Comparison of ENCODE assay signal across 9 mouse cellular contexts in the genomic region with DNA sequence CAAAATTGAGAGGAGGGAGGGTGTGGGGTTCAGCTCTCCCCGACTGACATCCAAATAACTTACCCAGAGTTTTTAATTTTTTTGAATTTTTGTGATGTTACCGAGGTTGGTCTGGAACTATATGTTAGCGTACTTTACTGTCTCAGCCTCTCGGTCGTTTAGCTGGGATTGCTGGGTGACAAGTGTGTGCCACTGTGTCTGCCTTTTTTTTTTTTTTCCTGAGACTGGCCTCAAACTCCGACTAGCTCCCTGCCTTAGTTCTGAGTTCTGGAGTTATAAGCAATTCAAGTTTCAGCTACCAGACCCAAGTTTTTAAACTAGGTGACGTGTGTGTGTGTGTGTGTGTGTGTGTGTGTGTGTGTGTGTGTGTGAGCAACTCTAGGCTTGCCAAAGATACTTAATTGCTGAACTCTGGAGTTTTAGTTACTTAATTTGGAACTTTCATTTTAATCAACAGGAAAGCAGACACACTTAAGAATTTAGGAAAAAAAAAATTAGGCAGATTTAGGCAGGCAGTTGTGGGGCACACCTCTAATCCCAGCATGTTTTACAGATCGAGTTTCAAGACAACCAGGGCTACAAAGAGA. TPM values are rescaled to one million over a fixed set of nuclear protein-coding genes. Genes with fewer than 3 reads are reported as not detected.
DNase-seq lines count a peak whose midpoint lies in the region; ATAC-seq lines count a peak whose summit lies in the region.
"Had no signal": no experiment of that assay in that cellular context is flagged by ENCODE, and none has a peak within 500 bp of the region (broad histone marks: within the 10 kb centered on the region; RNA-seq: fewer than 3 reads in every experiment).

No protein-coding gene starts in this region.

- DNase-seq in embryo, embryonic 10.5 days (ENCODE audit: low spot score), result peak; percentile 4
- DNase-seq in embryo, embryonic 9.5 days (ENCODE audit: extremely low spot score), result no peak
- DNase-seq in A20 (ENCODE audit: low read depth, low spot score), result peak; percentile 46
- no peak for DNase-seq in forebrain, embryonic 11.5 days (ENCODE audit: low spot score)
- no peak for DNase-seq in liver, embryonic 13.5 days
- no peak for DNase-seq in left cerebral cortex, adult 8-10 months (ENCODE audit: low spot score in 2 of 2)
- DNase-seq in frontal cortex, adult 2 months (ENCODE audit: extremely low spot score in 1 of 2, low spot score in 1 of 2), result no peak
- DNase-seq: gastrocnemius, adult 2 months had no signal

- peak overlapping the region; percentile 86 for H3K9ac ChIP-seq in forebrain, embryonic 11.5 days (ENCODE audit: low read length)
- peak overlapping the region; percentile 98 for H3K9ac ChIP-seq in liver, embryonic 13.5 days

- no peak overlapping the region for H3K27ac ChIP-seq in forebrain, embryonic 11.5 days (ENCODE audit: low read depth, low read length)
- H3K27ac ChIP-seq in liver, embryonic 13.5 days, result peak overlapping the region; percentile 39; the same call in 1 of the 2 replicates
- H3K27ac ChIP-seq: gastrocnemius, adult 2 months had no signal

- H3K27me3 ChIP-seq in forebrain, embryonic 11.5 days (ENCODE audit: control insufficient read depth, insufficient read depth, low read length), result no peaks in the 10 kb centered on the region
- H3K27me3 ChIP-seq in liver, embryonic 13.5 days, result no peaks in the 10 kb centered on the region

- H3K9me3 ChIP-seq in forebrain, embryonic 11.5 days (ENCODE audit: control insufficient read depth, low read length), result no peaks in the 10 kb centered on the region
- H3K9me3 ChIP-seq in liver, embryonic 13.5 days (replicated peaks), result no peaks in the 10 kb centered on the region

- H3K36me3 ChIP-seq in forebrain, embryonic 11.5 days (ENCODE audit: control insufficient read depth, insufficient read depth, low read length), result no peaks in the 10 kb centered on the region
- H3K36me3 ChIP-seq in liver, embryonic 13.5 days, result peaks cover 36% of the 10 kb centered on the region

- peaks cover 4% of the 10 kb centered on the region; the same call in 1 of the 2 replicates for H3K4me1 ChIP-seq in forebrain, embryonic 11.5 days (replicated peaks; ENCODE audit: control insufficient read depth, insufficient read depth, low read length)
- H3K4me1 ChIP-seq in liver, embryonic 13.5 days (replicated peaks), result peaks cover 67% of the 10 kb centered on the region

- 30% methylated on average over 8 of the region's 8 CpGs for WGBS in forebrain, embryonic 11.5 days
- 11% methylated on average over 8 of the region's 8 CpGs for WGBS in liver, embryonic 13.5 days (ENCODE audit: insufficient replicate concordance)

- no peak for ATAC-seq in forebrain, embryonic 11.5 days (replicated peaks; ENCODE audit: low FRiP score)
- ATAC-seq in liver, embryonic 13.5 days (ENCODE audit: low read depth), result no peak
- ATAC-seq in granulocyte monocyte progenitor cell, adult 5-6 weeks (replicated peaks; ENCODE audit: poor library complexity, severe bottlenecking), result no peak

- H3K4me2 ChIP-seq in forebrain, embryonic 11.5 days (ENCODE audit: low read depth, low read length, severe bottlenecking), result peak overlapping the region; percentile 66
- peak overlapping the region; percentile 85 for H3K4me2 ChIP-seq in liver, embryonic 13.5 days

- H3K4me3 ChIP-seq in forebrain, embryonic 11.5 days (ENCODE audit: low read depth, low read length), result peak overlapping the region; percentile 85
- H3K4me3 ChIP-seq in liver, embryonic 13.5 days (replicated peaks), result peak overlapping the region; percentile 93

RNA-seq across cellular contexts. Expression of a gene that starts 1.3 kb away (rescaled TPM):
- 112 and 121 TPM in 2 replicates for polyA plus RNA-seq in forebrain, embryonic 11.5 days (2014; fragmentation: Nextera tagmentation; extraction: Ambion mirVana)
- 50.8 and 65.4 TPM in 2 replicates for polyA plus RNA-seq in liver, embryonic 13.5 days (2015; fragmentation: Nextera tagmentation; extraction: Ambion mirVana)
- total RNA-seq in granulocyte monocyte progenitor cell, adult 5-6 weeks (2014; fragmentation: Nextera tagmentation), result 35.6 and 53.8 TPM in 2 replicates
- 155 and 184 TPM in 2 replicates for total RNA-seq in granulocyte monocyte progenitor cell, adult 5-6 weeks (2017)
- under 1 TPM; 0.53 to 0.89 (median 0.58) TPM for total RNA-seq in left cerebral cortex, adult 8-10 months (2022)
- 0.97 and 1.3 TPM in 2 replicates for polyA plus RNA-seq in frontal cortex, adult 2 months (2012; rRNA removed)

RNA-seq across cellular contexts. Expression of a gene that starts 39.8 kb away (rescaled TPM):
- polyA plus RNA-seq in forebrain, embryonic 11.5 days (2014; fragmentation: Nextera tagmentation; extraction: Ambion mirVana), result 64.7 and 71.6 TPM in 2 replicates
- polyA plus RNA-seq in liver, embryonic 13.5 days (2015; fragmentation: Nextera tagmentation; extraction: Ambion mirVana), result 31.1 and 44.4 TPM in 2 replicates
- 108 and 131 TPM in 2 replicates for total RNA-seq in granulocyte monocyte progenitor cell, adult 5-6 weeks (2014; fragmentation: Nextera tagmentation)
- total RNA-seq in granulocyte monocyte progenitor cell, adult 5-6 weeks (2017), result 95.3 and 125 TPM in 2 replicates
- total RNA-seq in left cerebral cortex, adult 8-10 months (2022), result 10 to 100 TPM; 35.0 to 40.4 (median 37.2) TPM
- polyA plus RNA-seq in frontal cortex, adult 2 months (2012; rRNA removed), result 25.5 and 28.9 TPM in 2 replicates

RNA-seq across cellular contexts. Expression of a gene that starts 57.1 kb away (rescaled TPM):
- polyA plus RNA-seq in forebrain, embryonic 11.5 days (2014; fragmentation: Nextera tagmentation; extraction: Ambion mirVana), result 4.5 and 5.1 TPM in 2 replicates
- polyA plus RNA-seq in liver, embryonic 13.5 days (2015; fragmentation: Nextera tagmentation; extraction: Ambion mirVana), result 27.8 and 34.4 TPM in 2 replicates
- total RNA-seq in granulocyte monocyte progenitor cell, adult 5-6 weeks (2014; fragmentation: Nextera tagmentation), result 73.9 and 90.8 TPM in 2 replicates
- 18.9 and 22.1 TPM in 2 replicates for total RNA-seq in granulocyte monocyte progenitor cell, adult 5-6 weeks (2017)
- 1 to 10 TPM; 1.8 to 5.5 (median 3.4) TPM for total RNA-seq in left cerebral cortex, adult 8-10 months (2022)
- polyA plus RNA-seq in frontal cortex, adult 2 months (2012; rRNA removed), result 2.4 and 3.1 TPM in 2 replicates

Comparison
In these comparisons a context has a peak if more than half of its experiments do, and no peak if none do; other contexts are left out.
1. DNase-seq: peak in embryo, embryonic 10.5 days (single experiment) and A20 (single experiment); none in embryo, embryonic 9.5 days (single experiment), forebrain, embryonic 11.5 days (single experiment), liver, embryonic 13.5 days (single experiment), left cerebral cortex, adult 8-10 months (0 of 2) and frontal cortex, adult 2 months (0 of 2).
2. RNA of a gene that starts 1.3 kb away (polyA plus RNA-seq): 112 to 121 TPM in forebrain, embryonic 11.5 days and 50.8 to 65.4 TPM in liver, embryonic 13.5 days; 0.97 to 1.3 TPM in frontal cortex, adult 2 months; every median in the first group is over 10 times any median in the second.